Mouse (Mus musculus) lung, postnatal 14 days (tissue): ENCODE results near the gene Stim1.
A peak's percentile ranks its signal among the peaks of the same experiment; 100 is the strongest.
"Not testable (repeated sequence)": the region's sequence is repeated elsewhere in the genome, so short reads cannot be mapped to it uniquely, and the experiment has no call there.

Experiments used
- DNase-seq: peaks from one replicate; pipeline ENCODE4 v3.0.0; 2021

Gene Stim1

GRCm38 (mm10) chr7:102373382-102374072 lies 105.9 kb downstream of the Stim1 start:
- DNase-seq = no peak

DNA sequence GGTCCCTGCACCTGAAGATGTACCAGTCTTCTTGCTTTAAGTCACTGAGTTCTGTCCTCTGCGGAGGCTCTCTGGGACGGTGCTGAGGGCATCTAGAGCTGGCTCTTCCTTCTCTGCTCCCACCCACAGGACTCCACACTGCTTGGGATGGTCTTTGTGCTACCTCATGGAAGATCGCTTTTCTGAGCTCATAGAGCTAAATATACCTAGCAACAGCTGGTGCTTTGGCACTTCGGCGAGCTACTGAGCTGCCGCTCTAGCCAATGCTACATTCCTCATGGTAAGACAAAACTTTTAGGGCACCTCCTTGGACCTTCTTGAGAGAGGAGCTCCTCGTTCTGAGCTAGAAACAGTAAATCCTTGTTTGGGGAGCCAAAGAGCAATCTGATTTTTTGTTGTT lies 115.6 kb downstream of the Stim1 start:
- no peak for DNase-seq

DNA sequence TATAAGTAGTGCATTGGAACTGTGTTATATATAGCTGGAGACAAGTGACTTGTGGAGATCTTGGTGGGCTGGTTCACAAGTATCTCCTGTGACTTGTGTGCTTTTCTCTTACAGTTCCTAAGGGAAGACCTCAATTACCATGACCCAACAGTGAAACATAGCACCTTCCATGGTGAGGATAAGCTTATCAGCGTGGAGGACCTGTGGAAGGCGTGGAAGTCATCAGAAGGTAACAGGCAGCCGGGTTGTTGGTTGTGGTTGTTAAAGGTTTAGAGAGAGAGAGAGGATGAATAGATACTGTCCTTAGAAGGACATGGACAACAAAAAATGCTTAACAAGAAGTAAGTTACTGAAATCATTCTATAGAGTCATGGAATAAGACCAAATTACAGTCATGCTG lies 118.4 kb downstream of the Stim1 start:
- DNase-seq = no peak

- DNase-seq = peak; percentile 9
These were observed 121.5 kb downstream of the Stim1 start for GRCm38 (mm10) chr7:102389082-102389481.

DNA sequence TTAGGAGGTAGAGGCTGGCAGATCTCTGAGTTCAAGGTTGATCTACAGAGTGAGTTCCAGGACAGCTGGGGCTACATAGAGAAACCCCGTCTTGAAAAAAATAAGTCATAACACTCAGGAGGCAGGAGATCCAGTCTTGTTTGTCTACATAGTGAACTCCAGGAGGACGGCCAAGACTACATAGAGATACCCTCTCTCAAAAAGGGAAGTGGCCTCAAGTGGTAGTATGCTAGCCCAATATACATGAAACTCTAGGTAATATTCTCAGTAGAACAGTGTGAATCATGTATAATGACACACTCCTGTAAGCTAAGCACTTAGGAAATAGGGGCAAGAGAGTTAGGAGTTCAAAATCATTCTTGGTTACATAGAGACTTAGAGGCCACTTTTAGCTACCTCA lies 126.3 kb downstream of the Stim1 start:
- no peak for DNase-seq

GRCm38 (mm10) chr7:102395894-102396293 lies 128.3 kb downstream of the Stim1 start:
- peak; percentile 20 for DNase-seq

GRCm38 (mm10) chr7:102396331-102396730 lies 128.7 kb downstream of the Stim1 start:
- no peak for DNase-seq

DNA sequence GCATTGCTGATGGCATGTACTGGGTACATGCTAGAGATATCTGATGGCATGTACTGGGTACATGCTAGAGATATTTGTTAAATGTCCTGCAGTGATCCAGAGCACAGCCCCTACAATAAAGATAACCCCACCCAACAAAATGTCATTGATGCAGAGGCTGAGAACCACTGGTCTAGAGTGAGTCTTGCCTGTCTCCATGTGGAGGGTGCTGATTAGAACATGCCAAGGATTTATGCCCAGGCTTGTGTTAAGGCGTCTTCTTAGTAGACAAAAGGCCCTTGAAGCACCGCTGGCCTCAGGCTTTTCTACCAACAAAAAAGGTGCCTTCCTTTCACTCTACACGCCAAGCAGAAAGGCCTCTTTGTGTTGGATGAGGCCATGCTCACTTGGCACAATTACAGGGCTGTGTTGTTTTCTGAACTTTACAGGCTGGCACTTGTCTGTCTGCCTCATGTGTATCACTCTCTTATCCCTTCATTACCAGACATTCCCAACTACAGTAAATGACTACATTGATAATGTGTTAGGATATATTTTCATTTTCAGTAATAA lies 131.7 kb downstream of the Stim1 start:
- DNase-seq = no peak

DNA sequence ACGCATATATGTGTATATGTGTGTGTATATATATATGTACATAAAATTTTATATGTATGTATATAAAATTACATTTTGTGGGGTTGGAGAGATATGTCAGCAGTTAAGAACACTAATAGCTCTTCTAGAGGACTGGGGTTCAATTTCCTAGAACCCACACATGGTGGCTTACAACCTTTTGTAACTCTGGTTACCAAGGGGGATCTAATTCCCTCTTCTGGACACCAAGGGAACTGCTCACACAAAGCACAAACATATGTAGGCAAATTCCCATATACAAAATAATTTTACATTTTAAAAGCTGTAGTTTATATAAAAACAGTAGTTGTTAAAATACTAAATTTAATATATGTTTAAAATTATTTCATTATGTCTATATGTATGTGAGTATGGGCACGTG lies 136.5 kb downstream of the Stim1 start:
- DNase-seq = no peak

DNA sequence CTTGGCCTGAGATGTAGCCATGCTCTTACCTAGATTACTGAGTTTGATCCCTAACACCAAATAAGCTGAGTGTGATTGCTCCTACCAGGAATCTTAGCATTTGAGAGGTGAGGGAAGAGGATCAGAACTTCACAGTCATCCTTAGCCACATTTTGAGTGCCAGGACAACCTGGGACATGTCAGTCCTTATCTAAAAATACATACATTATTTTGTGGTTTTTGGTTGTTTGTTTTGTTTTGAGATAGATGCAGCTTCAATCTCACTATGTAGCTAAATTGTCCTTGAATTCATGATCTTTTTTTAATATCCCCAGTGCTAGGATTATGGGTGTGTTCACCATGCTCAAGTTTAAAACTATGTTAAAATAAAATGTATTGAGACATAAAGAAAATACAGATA lies 139.8 kb downstream of the Stim1 start:
- no peak for DNase-seq

- not testable (repeated sequence) for DNase-seq
These were observed 147.7 kb downstream of the Stim1 start for GRCm38 (mm10) chr7:102415272-102415671.

DNA sequence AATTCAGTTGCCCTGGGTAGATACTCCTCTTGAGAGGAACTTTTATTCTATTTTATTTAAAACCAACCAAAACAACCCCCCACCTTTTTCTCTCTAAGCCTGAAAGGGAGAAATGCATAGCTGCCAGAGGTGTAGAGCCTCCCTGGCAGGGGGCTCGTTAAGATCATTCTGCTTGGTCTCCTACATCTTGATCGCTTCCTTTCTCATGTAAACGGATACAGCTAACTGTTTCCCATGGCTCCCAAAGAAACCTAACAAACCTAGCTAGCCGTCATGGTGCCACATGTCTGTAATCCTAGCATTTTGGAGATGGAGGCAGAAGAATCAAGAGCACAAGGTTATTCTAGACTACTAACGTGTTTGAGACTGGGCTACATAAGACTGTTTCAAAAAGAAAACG lies 148.2 kb downstream of the Stim1 start:
- no peak for DNase-seq

- DNase-seq = peak; percentile 49
These were observed 149.8 kb downstream of the Stim1 start for GRCm38 (mm10) chr7:102417398-102417797.

- DNase-seq = no peak
These were observed 154.4 kb downstream of the Stim1 start for GRCm38 (mm10) chr7:102422036-102422435.

DNA sequence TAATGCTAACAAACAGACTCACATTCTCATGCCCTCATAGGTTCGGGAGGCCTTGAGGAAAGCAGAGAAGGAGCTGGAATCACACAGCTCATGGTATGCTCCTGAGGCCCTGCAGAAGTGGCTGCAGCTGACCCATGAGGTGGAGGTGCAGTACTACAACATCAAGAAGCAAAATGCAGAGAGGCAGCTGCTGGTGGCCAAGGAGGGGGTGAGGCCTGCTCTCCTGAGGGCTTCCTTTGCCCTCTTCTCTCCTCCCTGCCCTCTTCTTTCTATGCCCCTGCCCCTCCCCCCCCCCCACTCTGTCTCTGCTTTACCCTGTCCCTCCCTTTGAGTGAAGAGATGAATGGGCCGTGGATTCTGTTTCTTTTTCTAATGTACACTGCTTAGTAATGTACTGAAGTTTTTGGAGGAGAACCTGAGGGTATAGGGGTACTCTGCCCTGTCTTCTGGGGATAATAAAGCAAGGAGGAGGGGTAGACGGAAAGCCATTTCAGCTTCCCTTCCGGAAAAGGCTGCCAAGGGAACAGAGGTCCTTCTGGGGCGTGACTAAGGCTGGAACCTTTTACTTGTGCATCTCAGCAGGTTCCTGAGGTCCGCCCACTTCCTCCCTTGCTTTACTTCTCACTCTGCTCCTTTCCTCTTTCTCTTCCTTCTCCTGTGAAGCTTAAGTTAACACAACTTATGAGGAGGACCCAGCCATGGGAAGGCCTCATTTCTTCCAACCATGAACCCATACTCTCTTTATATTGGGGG lies 158.5 kb downstream of the Stim1 start:
- no peak for DNase-seq

- DNase-seq = no peak
These were observed 166.7 kb downstream of the Stim1 start for GRCm38 (mm10) chr7:102434344-102434743.

DNA sequence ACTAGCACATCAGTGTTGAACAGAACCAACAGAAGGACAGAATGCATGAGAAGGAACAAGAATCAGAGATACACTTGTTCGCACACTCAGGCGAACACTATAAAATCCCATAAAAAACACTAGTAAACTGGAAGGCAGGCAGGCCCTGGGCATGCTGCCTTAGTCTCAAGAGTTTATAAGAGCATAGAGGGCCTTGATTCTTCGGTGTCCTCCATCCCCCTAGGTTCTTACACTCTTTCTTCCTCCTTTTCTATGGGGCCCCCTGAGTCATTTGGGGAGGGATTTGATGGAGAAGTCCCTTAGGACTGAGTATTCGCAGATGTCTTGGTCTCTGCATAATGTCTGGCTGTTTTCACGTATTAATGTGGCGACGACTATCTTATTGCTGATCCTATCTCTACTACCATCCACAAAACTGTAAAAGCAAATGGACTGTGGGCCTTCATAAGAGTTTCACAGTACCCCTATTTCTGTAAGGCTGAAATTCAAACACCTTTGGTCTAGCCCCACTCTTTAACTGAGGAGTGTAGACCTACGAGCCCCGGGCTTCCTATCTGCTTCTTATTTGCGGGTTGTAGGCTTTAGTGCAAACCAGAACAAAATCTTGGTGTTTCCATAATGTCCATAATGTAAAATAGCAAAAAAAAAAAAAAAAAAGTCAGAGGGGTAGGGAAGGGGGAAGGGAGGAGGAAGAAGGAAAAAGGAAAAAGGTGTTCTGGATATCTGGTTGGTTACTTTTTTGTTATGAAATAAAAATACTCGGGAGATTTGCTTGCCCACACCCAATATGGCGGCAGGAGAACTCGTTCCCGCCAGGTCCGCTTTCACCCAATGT lies 173.4 kb downstream of the Stim1 start:
- DNase-seq = no peak

DNA sequence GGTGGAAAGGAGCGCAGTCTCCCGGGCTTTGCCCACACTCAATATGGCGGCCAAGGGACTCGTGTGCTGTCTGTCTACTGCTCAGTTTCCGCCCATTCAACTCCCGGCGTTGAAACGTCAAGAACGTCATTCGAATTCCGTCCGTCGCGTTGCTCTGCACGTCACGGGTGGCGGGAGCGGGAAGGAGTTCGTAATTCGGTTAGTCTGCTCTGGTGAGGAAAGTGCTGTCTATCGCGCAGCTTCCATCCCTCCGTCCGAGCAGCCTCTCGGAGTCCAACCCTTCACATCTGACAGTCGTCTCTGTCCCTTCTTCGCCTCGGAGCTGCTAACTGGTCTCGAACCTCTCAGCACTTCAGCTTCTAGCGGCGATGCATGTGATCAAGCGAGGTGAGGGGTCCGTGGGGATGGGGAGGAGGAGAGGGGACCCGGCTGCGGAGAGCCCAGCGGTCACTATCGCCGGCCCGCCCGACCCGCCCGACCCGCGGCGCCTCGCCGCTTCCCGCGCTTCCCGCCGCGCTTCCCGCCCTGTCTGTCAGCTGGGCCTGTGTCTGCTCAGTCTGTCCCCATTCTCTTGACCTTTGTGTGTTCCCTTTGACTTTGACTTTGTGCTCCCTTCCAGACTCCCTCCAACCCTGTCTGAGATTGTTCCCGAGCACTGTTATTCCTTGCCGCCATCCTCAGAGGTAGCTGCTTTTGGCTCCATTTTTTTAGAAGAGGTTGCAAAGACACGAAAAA lies 174.2 kb downstream of the Stim1 start, which contains the start of gene Rrm1:
TSS of gene Rrm1 (plus strand) at position 39 of the 735 bp plus-strand sequence.
- peak; percentile 93 for DNase-seq

GRCm38 (mm10) chr7:102442432-102442831 lies 174.8 kb downstream of the Stim1 start:
- DNase-seq = no peak

DNA sequence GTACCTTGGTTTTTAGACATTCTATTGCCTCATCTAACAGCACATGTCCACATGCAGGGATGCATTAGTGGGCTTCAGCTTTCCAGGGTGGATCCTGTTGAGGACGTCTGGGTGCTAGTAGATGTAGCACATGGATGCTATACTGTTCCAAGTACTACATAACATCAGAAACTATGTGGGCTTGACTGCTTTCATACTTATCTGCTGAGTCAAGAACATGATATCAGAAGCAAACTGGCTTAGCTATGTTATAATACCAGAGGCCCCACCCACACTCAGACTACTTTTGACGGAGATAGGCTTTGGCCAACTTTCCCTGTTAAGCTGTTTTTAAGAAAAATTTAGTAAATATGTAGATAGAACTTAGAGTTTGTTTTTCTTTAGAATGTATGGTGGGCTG lies 176.7 kb downstream of the Stim1 start:
- DNase-seq = no peak

- no peak for DNase-seq
These were observed 178.8 kb downstream of the Stim1 start for GRCm38 (mm10) chr7:102446438-102446837.

GRCm38 (mm10) chr7:102458618-102459380 lies 191.2 kb downstream of the Stim1 start:
- DNase-seq = no peak
